Mouse (Mus musculus) adrenal gland, adult 18-20 months (tissue): ENCODE data around the gene Sigmar1. TPM values are rescaled to one million over a fixed set of nuclear protein-coding genes. Genes with fewer than 3 reads are reported as not detected.
"Not testable (repeated sequence)": the region's sequence is repeated elsewhere in the genome, so short reads cannot be mapped to it uniquely, and the experiment has no call there.

ENCODE experiments used
- DNase-seq, 2 experiments: peaks; one replicate each; pipeline ENCODE4 v3.0.0; 2021 to 2022; ENCODE audit warnings: low spot score in 2 of 2
- long read RNA-seq, 2 experiments: library from polyadenylated mRNA; stranded (forward); transcript quantifications; one replicate each; pipeline ENCODE4 v2.0.0; 2021
- total RNA-seq, 2 experiments: library from RNA; stranded (reverse); gene quantifications; 1 replicate in 1 of 2; 2 replicates in 1 of 2; pipeline ENCODE4 v1.2.3; 2021

Sigmar1 gene
- total RNA-seq = 10 to 100 TPM; 75.2 to 77.2 TPM
- long read RNA-seq, experiment 1, transcript Sigmar1-201 (4 exons, 1,640 nt) = major isoform, 39 of 52 reads
- long read RNA-seq, experiment 1, partial matches to known transcripts = 3 of 52 reads
- long read RNA-seq, experiment 1, other reads (novel, unspliced or antisense) = 9 of 52 reads
- long read RNA-seq, experiment 2, transcript Sigmar1-201 (4 exons, 1,640 nt) = major isoform, 78 of 104 reads
- long read RNA-seq, experiment 2, partial matches to known transcripts = 3 of 104 reads
- long read RNA-seq, experiment 2, other reads (novel, unspliced or antisense) = 19 of 104 reads

GRCm38 (mm10) chr4:41755338-41756305, at the start of gene Sigmar1:
Gene Sigmar1, minus strand, starts transcription at chr4:41756157.
- DNase-seq = peak; percentile 86 to 88

- not testable (repeated sequence) for DNase-seq
Observed at GRCm38 (mm10) chr4:41783197-41783596, 27.2 kb upstream of the Sigmar1 start.

GRCm38 (mm10) chr4:41782711-41783110, 26.8 kb upstream of the Sigmar1 start:
- not testable (repeated sequence) for DNase-seq

- DNase-seq = not testable (repeated sequence)
Observed at GRCm38 (mm10) chr4:41781748-41782485, 26.0 kb upstream of the Sigmar1 start.

- not testable (repeated sequence) for DNase-seq
Observed at GRCm38 (mm10) chr4:41781271-41781670, 25.3 kb upstream of the Sigmar1 start.

- not testable (repeated sequence) for DNase-seq
Observed at GRCm38 (mm10) chr4:41775840-41776239, 19.9 kb upstream of the Sigmar1 start.

GRCm38 (mm10) chr4:41774506-41774905, 18.5 kb upstream of the Sigmar1 start:
- not testable (repeated sequence) for DNase-seq

GRCm38 (mm10) chr4:41774002-41774401, 18.0 kb upstream of the Sigmar1 start, which contains the start of gene Ccl27a:
Gene Ccl27a, minus strand, starts transcription at chr4:41774247.
- DNase-seq = peak; percentile 79 to 82

GRCm38 (mm10) chr4:41773502-41773901, 17.5 kb upstream of the Sigmar1 start:
- DNase-seq = peak; percentile 67 to 69

GRCm38 (mm10) chr4:41772946-41773345, 17.0 kb upstream of the Sigmar1 start:
- not testable (repeated sequence) for DNase-seq

GRCm38 (mm10) chr4:41767301-41767700, 11.3 kb upstream of the Sigmar1 start:
- not testable (repeated sequence) for DNase-seq

GRCm38 (mm10) chr4:41763176-41763575, 7.2 kb upstream of the Sigmar1 start:
- not testable (repeated sequence) for DNase-seq

GRCm38 (mm10) chr4:41762688-41763114, 6.7 kb upstream of the Sigmar1 start:
- peak in 1 of 2 experiments; percentile 50 for DNase-seq

GRCm38 (mm10) chr4:41762099-41762687, 6.2 kb upstream of the Sigmar1 start:
- peak in 1 of 2 experiments; percentile 18 for DNase-seq

GRCm38 (mm10) chr4:41761680-41762079, 5.7 kb upstream of the Sigmar1 start:
- peak in 1 of 2 experiments; percentile 8 for DNase-seq

- DNase-seq = peak in 1 of 2 experiments; percentile 20
Observed at GRCm38 (mm10) chr4:41760911-41761310, 5.0 kb upstream of the Sigmar1 start.

GRCm38 (mm10) chr4:41760288-41760721, 4.3 kb upstream of the Sigmar1 start:
- DNase-seq = peak; percentile 81 to 85

GRCm38 (mm10) chr4:41759656-41760287, 3.8 kb upstream of the Sigmar1 start:
- DNase-seq = peak in 1 of 2 experiments; percentile 20

GRCm38 (mm10) chr4:41759206-41759605, 3.2 kb upstream of the Sigmar1 start:
- peak; percentile 23 to 31 for DNase-seq

- DNase-seq = peak in 1 of 2 experiments; percentile 16
Observed at GRCm38 (mm10) chr4:41758701-41759100, 2.7 kb upstream of the Sigmar1 start.
